Mouse (Mus musculus): ENCODE data around the gene Mylk2.

Mylk2 gene

GRCm38 (mm10) chr2:152914310-152915120, 3.4 kb downstream of the Mylk2 start:
- peak; percentile 58 for DNase-seq (ENCODE audit: low spot score)

GRCm38 (mm10) chr2:152915453-152915852, 4.3 kb downstream of the Mylk2 start:
- no peak for DNase-seq (ENCODE audit: low spot score)

- no peak for DNase-seq (ENCODE audit: low spot score)
Measured at GRCm38 (mm10) chr2:152916111-152916510, 5.0 kb downstream of the Mylk2 start.

- DNase-seq (ENCODE audit: low spot score) = no peak
Measured at GRCm38 (mm10) chr2:152917671-152918070, 6.5 kb downstream of the Mylk2 start.

- no peak for DNase-seq (ENCODE audit: low spot score)
Measured at GRCm38 (mm10) chr2:152922376-152922775, 11.2 kb downstream of the Mylk2 start.

- DNase-seq (ENCODE audit: low spot score) = no peak
Measured at GRCm38 (mm10) chr2:152923621-152924020, 12.5 kb downstream of the Mylk2 start.

GRCm38 (mm10) chr2:152924128-152924527, 13.0 kb downstream of the Mylk2 start:
- no peak for DNase-seq (ENCODE audit: low spot score)

GRCm38 (mm10) chr2:152924543-152924942, 13.4 kb downstream of the Mylk2 start:
- no peak for DNase-seq (ENCODE audit: low spot score)

- peak; percentile 60 for DNase-seq (ENCODE audit: low spot score)
Measured at GRCm38 (mm10) chr2:152925189-152925872, 14.2 kb downstream of the Mylk2 start.

GRCm38 (mm10) chr2:152926896-152927295, 15.7 kb downstream of the Mylk2 start:
- no peak for DNase-seq (ENCODE audit: low spot score)

- DNase-seq (ENCODE audit: low spot score) = no peak
Measured at GRCm38 (mm10) chr2:152927371-152927770, 16.2 kb downstream of the Mylk2 start.

GRCm38 (mm10) chr2:152928219-152928987, 17.3 kb downstream of the Mylk2 start:
- no peak for DNase-seq (ENCODE audit: low spot score)

GRCm38 (mm10) chr2:152928988-152929370, 17.8 kb downstream of the Mylk2 start:
- no peak for DNase-seq (ENCODE audit: low spot score)

- DNase-seq (ENCODE audit: low spot score) = no peak
Measured at GRCm38 (mm10) chr2:152930276-152930675, 19.1 kb downstream of the Mylk2 start.

GRCm38 (mm10) chr2:152931456-152932160, 20.5 kb downstream of the Mylk2 start:
- DNase-seq (ENCODE audit: low spot score) = no peak

- no peak for DNase-seq (ENCODE audit: low spot score)
Measured at GRCm38 (mm10) chr2:152933048-152933447, 21.9 kb downstream of the Mylk2 start, which contains the start of gene Foxs1. Gene Foxs1, minus strand, starts transcription at chr2:152933208.

- peak; percentile 41 for DNase-seq (ENCODE audit: low spot score)
Measured at GRCm38 (mm10) chr2:152933614-152934013, 22.5 kb downstream of the Mylk2 start.

- DNase-seq (ENCODE audit: low spot score) = no peak
Measured at GRCm38 (mm10) chr2:152939846-152940245, 28.7 kb downstream of the Mylk2 start.

GRCm38 (mm10) chr2:152941106-152941505, 30.0 kb downstream of the Mylk2 start:
- no peak for DNase-seq (ENCODE audit: low spot score)

- DNase-seq (ENCODE audit: low spot score) = no peak
Measured at GRCm38 (mm10) chr2:152941776-152942175, 30.6 kb downstream of the Mylk2 start.

- DNase-seq (ENCODE audit: low spot score) = no peak
Measured at GRCm38 (mm10) chr2:152942898-152943515, 31.9 kb downstream of the Mylk2 start.

All from yolk sac, embryonic 10.5 days (tissue).